Mouse (Mus musculus): ENCODE results near the gene Nme8.

GRCm38 (mm10) chr13:19612963-19613362, 84.6 kb downstream of the Nme8 start:
- TF ChIP-seq CTCF (IDR thresholded peaks at IDR 0.05; ENCODE audit: insufficient read depth, low read length) (no peak), POLR2A (IDR thresholded peaks at IDR 0.05; ENCODE audit: borderline replicate concordance, extremely low read depth, low read depth, low read length) (no peak)

Data from lung, adult 2 months (tissue).